Mouse (Mus musculus) bone marrow, adult 2 months (tissue): Measurements from ENCODE around the gene Kcnq1.

Experiments used
- CTCF ChIP-seq: fragments of 200-500 bp; IDR thresholded peaks from 2 replicates; pipeline ENCODE4 v1.5.1; 2011; ENCODE audit warnings: low read length, control low read depth; ENCODE audit not compliant: control insufficient read depth, insufficient read depth
- POLR2A ChIP-seq: fragments of 200-500 bp; IDR thresholded peaks from 2 replicates; pipeline ENCODE4 v1.6.1; 2011; ENCODE audit warnings: low read depth, mild to moderate bottlenecking, control low read depth, low read length, borderline replicate concordance; ENCODE audit not compliant: control insufficient read depth

DNA sequence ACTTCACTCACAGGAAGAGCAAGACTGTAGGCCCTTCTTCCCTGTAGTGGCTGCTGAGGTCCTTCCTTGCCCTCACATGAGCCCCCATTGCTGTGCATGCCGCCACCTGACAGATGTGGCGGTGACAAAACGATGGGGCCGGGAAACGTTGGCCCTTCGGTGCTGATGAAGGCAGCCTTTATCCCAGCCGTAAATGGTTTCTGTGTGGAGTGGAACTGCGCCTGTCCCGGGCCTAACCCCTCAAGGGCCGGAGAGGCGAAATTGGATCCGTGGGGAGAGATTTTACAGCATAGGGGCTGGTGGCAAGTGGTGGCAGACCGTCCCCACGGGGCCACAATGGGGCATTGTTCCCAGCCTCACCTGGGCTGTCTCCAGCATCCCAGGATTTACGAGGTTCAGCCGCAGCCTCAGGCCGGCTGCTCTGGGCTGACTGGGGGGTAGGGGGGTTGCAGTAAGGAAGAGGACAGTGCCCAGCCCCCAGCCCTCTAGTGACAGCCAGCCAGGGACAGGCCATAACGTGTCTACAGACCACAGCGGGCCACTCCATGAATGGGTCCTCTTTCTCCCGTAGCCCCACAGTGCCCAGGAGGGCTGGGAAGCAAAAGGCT lies 274.4 kb downstream of the Kcnq1 start:
- TF ChIP-seq POLR2A (no peak), CTCF (no peak)
